Mouse (Mus musculus) midbrain, embryonic 12.5 days (tissue): ENCODE measurements around the gene Bax. TPM values are rescaled to one million over a fixed set of nuclear protein-coding genes. Genes with fewer than 3 reads are reported as not detected.

Source experiments
- microRNA-seq: library from miRNA; unstranded; fragments of <30 nt; microRNA quantifications from one replicate; pipeline ENCODE4, GENCODE M21; 2017
- polyA plus RNA-seq: library from polyadenylated mRNA; unstranded; fragments of >200 nt; fragmentation: Nextera tagmentation; extraction: Ambion mirVana; gene quantifications from 2 replicates; pipeline ENCODE4 v1.2.1, GENCODE M21; 2016

The Bax gene
- polyA plus RNA-seq, 1 experiment from 2014 or later, result 250 TPM

Small RNA genes lying within 50 kb of the gene (microRNA-seq; reads per million reads assigned to microRNA genes)
- not detected for gene Gm22133

Other genes with a start within 250 kb of the Bax start
- 1.3 and 1.7 TPM in 2 replicates for gene Cd37, start 227.8 kb downstream of the Bax start, polyA plus RNA-seq
- 0.14 TPM in 1 of 2 replicates, not detected in the other for gene Slc6a16, start 225.8 kb downstream of the Bax start, polyA plus RNA-seq
- gene Slc6a21, start 189.4 kb downstream of the Bax start, polyA plus RNA-seq, result not detected in 2 replicates
- gene Trpm4, start 133.1 kb downstream of the Bax start, polyA plus RNA-seq, result 7.9 and 8.2 TPM in 2 replicates
- 0.24 TPM in 1 of 2 replicates, not detected in the other for gene Hrc, start 131.6 kb downstream of the Bax start, polyA plus RNA-seq
- 15.0 and 15.4 TPM in 2 replicates for gene Ppfia3, start 99.9 kb downstream of the Bax start, polyA plus RNA-seq
- 2.6 and 2.9 TPM in 2 replicates for gene Lin7b, start 96.3 kb downstream of the Bax start, polyA plus RNA-seq
- 294 and 300 TPM in 2 replicates for gene Snrnp70, start 71.2 kb downstream of the Bax start, polyA plus RNA-seq
- not detected in 2 replicates for gene Kcna7, start 61.2 kb downstream of the Bax start, polyA plus RNA-seq
- 0.22 and 0.43 TPM in 2 replicates for gene Ntf5, start 53.2 kb downstream of the Bax start, polyA plus RNA-seq
- not detected in 2 replicates for gene Lhb, start 46.1 kb downstream of the Bax start, polyA plus RNA-seq
- 29.7 and 32.4 TPM in 2 replicates for gene Gys1, start 32.1 kb downstream of the Bax start, polyA plus RNA-seq
- 140 and 153 TPM in 2 replicates for gene Ruvbl2, start 28.8 kb downstream of the Bax start, polyA plus RNA-seq
- gene Ftl1, start 7.0 kb downstream of the Bax start, polyA plus RNA-seq, result 5,715 and 6,077 TPM in 2 replicates
- 0.22 TPM in 2 replicates for gene Tulp2, start 15.0 kb upstream of the Bax start, polyA plus RNA-seq
- not detected in 2 replicates for gene Gm45808, start 19.9 kb upstream of the Bax start, polyA plus RNA-seq
- gene Dhdh, start 21.9 kb upstream of the Bax start, polyA plus RNA-seq, result 3.2 and 3.6 TPM in 2 replicates
- gene Nucb1, start 43.5 kb upstream of the Bax start, polyA plus RNA-seq, result 102 and 106 TPM in 2 replicates
- 15.4 and 18.5 TPM in 2 replicates for gene Ppp1r15a, start 59.4 kb upstream of the Bax start, polyA plus RNA-seq
- gene Plekha4, start 59.4 kb upstream of the Bax start, polyA plus RNA-seq, result 0.70 and 0.96 TPM in 2 replicates
- gene Hsd17b14, start 88.0 kb upstream of the Bax start, polyA plus RNA-seq, result 0.78 TPM in 1 of 2 replicates, not detected in the other
- gene Bcat2, start 103.3 kb upstream of the Bax start, polyA plus RNA-seq, result 23.2 and 23.8 TPM in 2 replicates
- not detected in 2 replicates for gene Fgf21, start 148.6 kb upstream of the Bax start, polyA plus RNA-seq
- gene Fut1, start 150.4 kb upstream of the Bax start, polyA plus RNA-seq, result not detected in 2 replicates
- 0.18 and 0.31 TPM in 2 replicates for gene Izumo1, start 154.9 kb upstream of the Bax start, polyA plus RNA-seq
- gene Rasip1, start 160.6 kb upstream of the Bax start, polyA plus RNA-seq, result 10.7 and 11.6 TPM in 2 replicates
- 2.3 and 2.7 TPM in 2 replicates for gene Mamstr, start 173.1 kb upstream of the Bax start, polyA plus RNA-seq
- 0.10 and 0.33 TPM in 2 replicates for gene Fut2, start 199.5 kb upstream of the Bax start, polyA plus RNA-seq
- gene Ntn5, start 217.1 kb upstream of the Bax start, polyA plus RNA-seq, result 0.31 TPM in 1 of 2 replicates, not detected in the other
- gene Sec1, start 227.5 kb upstream of the Bax start, polyA plus RNA-seq, result 0.79 and 0.80 TPM in 2 replicates
- 17.0 and 18.8 TPM in 2 replicates for gene Car11, start 232.9 kb upstream of the Bax start, polyA plus RNA-seq
- 4.5 and 4.6 TPM in 2 replicates for gene Dbp, start 238.2 kb upstream of the Bax start, polyA plus RNA-seq
- gene Rpl18, start 248.6 kb upstream of the Bax start, polyA plus RNA-seq, result 688 and 721 TPM in 2 replicates